Mouse (Mus musculus): ENCODE measurements around the gene Sf1.

The Sf1 gene

GRCm38 (mm10) chr19:6418233-6418879 is 54.9 kb downstream of the Sf1 start, which contains the start of gene Nrxn2:
Gene Nrxn2, plus strand, starts transcription at chr19:6418731.
- CTCF ChIA-PET, result interaction anchor here (0.7 kb wide), 1 partner anchor 34 kb away, joined by 3 read pairs; no protein-coding TSS in a partner anchor

GRCm38 (mm10) chr19:6418984-6419692 is 55.6 kb downstream of the Sf1 start:
- CTCF ChIA-PET, result interaction anchor here (0.6 kb wide), 1 partner anchor 1457 kb away, joined by 8 read pairs; no protein-coding TSS in a partner anchor

GRCm38 (mm10) chr19:6419805-6420310 is 56.4 kb downstream of the Sf1 start:
- CTCF ChIA-PET, result interaction anchor here (0.6 kb wide), 1 partner anchor 1458 kb away, joined by 8 read pairs; no protein-coding TSS in a partner anchor

- CTCF ChIA-PET, result no interaction called here
Measured at GRCm38 (mm10) chr19:6420481-6421210, 57.2 kb downstream of the Sf1 start.

GRCm38 (mm10) chr19:6421211-6421590 is 57.7 kb downstream of the Sf1 start:
- CTCF ChIA-PET, result no interaction called here

GRCm38 (mm10) chr19:6422014-6422413 is 58.5 kb downstream of the Sf1 start:
- CTCF ChIA-PET, result no interaction called here

- CTCF ChIA-PET, result interaction anchor here (0.6 kb wide), 1 partner anchor 11 kb away, joined by 4 read pairs; no protein-coding TSS in a partner anchor
Measured at GRCm38 (mm10) chr19:6423241-6423640, 59.8 kb downstream of the Sf1 start.

- CTCF ChIA-PET, result no interaction called here
Measured at GRCm38 (mm10) chr19:6424137-6424881, 60.8 kb downstream of the Sf1 start.

GRCm38 (mm10) chr19:6425595-6425994 is 62.1 kb downstream of the Sf1 start:
- CTCF ChIA-PET, result no interaction called here

GRCm38 (mm10) chr19:6426703-6427500 is 63.4 kb downstream of the Sf1 start:
- CTCF ChIA-PET, result no interaction called here

All from spleen, embryonic (tissue).